Mouse (Mus musculus) v-Abl transformed pro-B cells (cell line): ENCODE measurements at regions not wholly inside any gene's neighbourhood (a gene's known extent, or its start where the extent isn't known, plus 50 kb on each side); places are given as distances from the start of the nearest gene placed in this dataset.

Source experiments
- in situ Hi-C, 2 experiments: fragments of 400-800 bp; cut with MboI; formaldehyde crosslinking; loops; one replicate each; pipeline ENCODE4 v1.15.1; 2025; ENCODE audit not compliant: unreplicated experiment in 2 of 2

DNA sequence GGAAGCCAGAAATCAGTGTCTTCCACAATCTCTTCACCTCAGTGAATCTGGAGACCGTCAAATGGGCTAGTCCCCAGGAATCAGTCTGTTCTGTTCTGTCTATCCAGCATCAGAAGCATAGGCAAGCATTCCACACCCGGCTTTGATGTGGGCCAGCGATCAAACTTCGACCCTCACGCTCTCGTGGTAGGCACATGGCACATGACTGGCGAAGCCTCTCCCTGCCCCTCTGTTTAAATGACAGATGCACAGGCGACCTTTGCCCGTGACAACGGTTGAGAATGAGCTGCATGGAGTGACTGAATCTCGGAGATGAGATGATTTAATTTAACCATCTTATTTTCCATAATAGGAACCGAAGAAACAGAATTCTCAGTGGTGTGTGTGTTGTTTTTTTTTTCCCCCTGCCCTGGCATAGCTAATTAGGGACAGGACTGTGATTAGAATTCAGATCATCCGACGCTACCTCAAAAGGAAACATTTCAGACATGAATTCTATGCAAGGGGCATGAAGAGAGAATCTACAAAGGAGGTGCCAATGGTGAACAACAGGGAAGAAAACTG lies 53.9 kb upstream of the Foxn3 start:
- in situ Hi-C loops, result no loop called here

GRCm38 (mm10) chr12:99614420-99614819 lies 51.0 kb upstream of the Foxn3 start:
- in situ Hi-C loops, result no loop called here
